Mouse (Mus musculus): ENCODE data around the gene Lyz2. TPM values are rescaled to one million over a fixed set of nuclear protein-coding genes. Genes with fewer than 3 reads are reported as not detected.

The Lyz2 gene
- 5.0 and 31.6 TPM in 2 replicates for polyA plus RNA-seq (2014; fragmentation: Nextera tagmentation; extraction: Ambion mirVana)

DNA sequence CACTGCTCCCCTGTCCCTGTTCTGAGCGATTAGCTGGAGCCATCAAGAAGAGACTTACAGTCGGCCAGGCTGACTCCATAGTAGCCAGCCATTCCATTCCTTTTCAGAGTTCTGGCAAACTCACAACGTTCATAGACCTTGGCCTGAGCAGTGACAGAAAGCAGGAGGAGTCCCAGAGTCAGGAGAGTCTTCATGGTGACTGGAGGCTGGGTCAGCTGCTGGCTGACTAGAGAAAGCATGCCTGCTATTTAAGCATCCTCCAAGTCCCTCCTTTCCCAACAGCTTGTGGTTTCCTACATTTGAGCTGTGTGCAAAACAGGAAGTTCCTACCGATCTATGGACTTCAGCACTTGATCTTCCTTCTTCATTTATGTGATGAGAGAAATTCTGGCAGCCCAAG, at the start of gene Lyz2:
Gene Lyz2 (minus strand): TSS at position 273 of the 400 bp plus-strand sequence.
- Histone ChIP-seq H3K27ac (replicated peaks; ENCODE audit: low read depth, low read length) (no peak within 1 kb of the TSS), H3K9me3 (ENCODE audit: control insufficient read depth, low read length) (no peaks in the 10 kb centered on the region), H3K36me3 (ENCODE audit: control insufficient read depth, insufficient read depth, low read length) (no peaks in the 10 kb centered on the region), H3K4me2 (ENCODE audit: low read length) (no peak within 1 kb of the TSS), H3K4me3 (replicated peaks; ENCODE audit: low read depth, low read length) (no peak within 1 kb of the TSS), H3K9ac (replicated peaks; ENCODE audit: low read length) (no peak within 1 kb of the TSS), H3K4me1 (ENCODE audit: control insufficient read depth, insufficient read depth, low read length) (no peaks in the 10 kb centered on the region), H3K27me3 (ENCODE audit: control insufficient read depth, insufficient read depth, low read length) (no peaks in the 10 kb centered on the region)
- ATAC-seq (ENCODE audit: low FRiP score, low TSS enrichment) (no peak), DNase-seq (no peak)
- 65% methylated on average over 4 of the region's 4 CpGs for WGBS

DNA sequence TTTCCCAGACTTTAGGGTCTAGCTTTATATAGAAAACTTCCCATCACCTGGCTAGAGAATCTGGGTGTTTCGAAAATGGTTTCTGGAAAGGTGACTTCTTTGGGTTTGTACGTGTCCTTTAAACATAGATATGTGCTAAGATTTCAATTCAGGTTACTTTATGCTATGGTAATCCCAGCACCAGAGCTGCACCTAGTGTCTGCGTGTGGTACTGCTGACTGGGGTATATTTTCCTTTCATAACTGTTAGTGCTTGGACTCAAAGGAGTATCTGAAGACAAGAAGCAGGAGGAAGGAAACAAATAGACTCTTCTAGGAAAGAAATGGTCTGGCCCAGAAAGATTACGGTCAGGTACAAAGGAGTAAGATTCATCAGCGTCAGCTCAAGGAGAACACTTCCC, 48.4 kb upstream of the Lyz2 start:
- WGBS = 78% methylated on average over 5 of the region's 5 CpGs
- H3K9ac ChIP-seq (replicated peaks; ENCODE audit: low read length) = no peak overlapping the region
- no peaks in the 10 kb centered on the region for H3K9me3 ChIP-seq (ENCODE audit: control insufficient read depth, low read length)
- no peak overlapping the region for H3K4me3 ChIP-seq (replicated peaks; ENCODE audit: low read depth, low read length)
- H3K27ac ChIP-seq (replicated peaks; ENCODE audit: low read depth, low read length) = no peak overlapping the region
- no peak overlapping the region for H3K4me2 ChIP-seq (ENCODE audit: low read length)
- DNase-seq (peak; percentile 31), ATAC-seq (ENCODE audit: low FRiP score, low TSS enrichment) (no peak)
- no peaks in the 10 kb centered on the region for H3K27me3 ChIP-seq (ENCODE audit: control insufficient read depth, insufficient read depth, low read length)
- no peaks in the 10 kb centered on the region for H3K4me1 ChIP-seq (ENCODE audit: control insufficient read depth, insufficient read depth, low read length)
- H3K36me3 ChIP-seq (ENCODE audit: control insufficient read depth, insufficient read depth, low read length) = no peaks in the 10 kb centered on the region

- ATAC-seq (ENCODE audit: low FRiP score, low TSS enrichment) (no peak), DNase-seq (no peak)
- H3K9me3 ChIP-seq (ENCODE audit: control insufficient read depth, low read length) = no peaks in the 10 kb centered on the region
- WGBS = 93% methylated on average over 7 of the region's 7 CpGs
- H3K27ac ChIP-seq (replicated peaks; ENCODE audit: low read depth, low read length) = no peak overlapping the region
- no peaks in the 10 kb centered on the region for H3K4me1 ChIP-seq (ENCODE audit: control insufficient read depth, insufficient read depth, low read length)
- no peak overlapping the region for H3K4me3 ChIP-seq (replicated peaks; ENCODE audit: low read depth, low read length)
- no peak overlapping the region for H3K9ac ChIP-seq (replicated peaks; ENCODE audit: low read length)
- no peaks in the 10 kb centered on the region for H3K27me3 ChIP-seq (ENCODE audit: control insufficient read depth, insufficient read depth, low read length)
- H3K36me3 ChIP-seq (ENCODE audit: control insufficient read depth, insufficient read depth, low read length) = no peaks in the 10 kb centered on the region
- H3K4me2 ChIP-seq (ENCODE audit: low read length) = no peak overlapping the region
These were observed 41.7 kb upstream of the Lyz2 start for GRCm38 (mm10) chr10:117323782-117324181.

- no peak overlapping the region for H3K4me3 ChIP-seq (replicated peaks; ENCODE audit: low read depth, low read length)
- H3K4me2 ChIP-seq (ENCODE audit: low read length) = no peak overlapping the region
- H3K27me3 ChIP-seq (ENCODE audit: control insufficient read depth, insufficient read depth, low read length) = no peaks in the 10 kb centered on the region
- H3K9ac ChIP-seq (replicated peaks; ENCODE audit: low read length) = no peak overlapping the region
- H3K9me3 ChIP-seq (ENCODE audit: control insufficient read depth, low read length) = no peaks in the 10 kb centered on the region
- no peak for DNase-seq
- no peaks in the 10 kb centered on the region for H3K36me3 ChIP-seq (ENCODE audit: control insufficient read depth, insufficient read depth, low read length)
- 94% methylated on average over 5 of the region's 5 CpGs for WGBS
- H3K4me1 ChIP-seq (ENCODE audit: control insufficient read depth, insufficient read depth, low read length) = no peaks in the 10 kb centered on the region
- ATAC-seq (ENCODE audit: low FRiP score, low TSS enrichment) = no peak
- no peak overlapping the region for H3K27ac ChIP-seq (replicated peaks; ENCODE audit: low read depth, low read length)
These were observed 40.5 kb upstream of the Lyz2 start for GRCm38 (mm10) chr10:117322630-117323029.

DNA sequence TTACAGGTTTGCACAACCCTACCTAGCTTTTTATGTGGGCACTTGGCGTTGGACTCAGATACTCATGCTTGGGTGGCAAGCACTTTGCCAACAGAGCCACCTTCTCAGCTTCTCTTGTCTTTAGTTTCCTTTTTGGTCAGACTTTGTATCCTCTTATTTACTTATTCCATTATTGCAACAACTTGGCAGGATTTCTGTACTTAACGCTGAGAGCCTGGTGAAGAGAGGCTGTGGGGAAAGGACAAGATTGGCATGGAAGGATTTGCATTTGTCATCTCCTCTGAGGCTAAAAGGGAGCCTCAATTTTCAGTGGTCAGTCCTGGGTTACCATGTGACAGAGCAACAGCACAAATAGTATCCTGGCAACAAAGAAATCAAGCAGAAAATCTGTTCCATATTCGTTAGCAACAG, 38.5 kb upstream of the Lyz2 start:
- H3K9me3 ChIP-seq (ENCODE audit: control insufficient read depth, low read length) = no peaks in the 10 kb centered on the region
- ATAC-seq (ENCODE audit: low FRiP score, low TSS enrichment) (no peak), DNase-seq (no peak)
- no peaks in the 10 kb centered on the region for H3K4me1 ChIP-seq (ENCODE audit: control insufficient read depth, insufficient read depth, low read length)
- H3K27me3 ChIP-seq (ENCODE audit: control insufficient read depth, insufficient read depth, low read length) = no peaks in the 10 kb centered on the region
- 63% methylated on average over 3 of the region's 3 CpGs for WGBS
- no peaks in the 10 kb centered on the region for H3K36me3 ChIP-seq (ENCODE audit: control insufficient read depth, insufficient read depth, low read length)
- no peak overlapping the region for H3K27ac ChIP-seq (replicated peaks; ENCODE audit: low read depth, low read length)
- no peak overlapping the region for H3K4me2 ChIP-seq (ENCODE audit: low read length)
- H3K9ac ChIP-seq (replicated peaks; ENCODE audit: low read length) = no peak overlapping the region
- H3K4me3 ChIP-seq (replicated peaks; ENCODE audit: low read depth, low read length) = no peak overlapping the region

DNA sequence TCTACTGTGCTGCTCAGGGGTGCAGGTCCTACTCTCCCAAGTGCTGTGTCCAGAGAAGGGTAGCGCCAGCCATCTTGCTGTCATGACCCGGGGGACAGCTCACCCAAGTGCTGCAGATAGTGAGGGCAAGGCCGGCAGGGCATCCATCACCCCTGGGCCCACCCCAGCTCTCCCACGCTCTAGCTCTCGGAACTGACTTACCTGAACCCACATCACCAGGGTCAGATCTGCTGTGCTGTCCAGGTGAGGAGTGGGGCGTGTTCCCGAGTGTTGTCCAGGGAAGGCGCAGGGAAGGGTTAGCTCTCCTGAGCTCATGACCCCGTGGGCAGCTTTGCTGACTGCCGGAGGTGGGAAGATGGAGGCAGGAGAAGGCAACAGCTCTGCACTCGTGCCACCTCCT, 34.3 kb upstream of the Lyz2 start:
- no peak for ATAC-seq (ENCODE audit: low FRiP score, low TSS enrichment)
- no peak for DNase-seq

GRCm38 (mm10) chr10:117313133-117313532, 31.0 kb upstream of the Lyz2 start:
- DNase-seq = no peak

More for the DNA sequence above, 34.3 kb upstream of the Lyz2 start:
- Histone ChIP-seq H3K9me3 (ENCODE audit: control insufficient read depth, low read length) (no peaks in the 10 kb centered on the region), H3K4me1 (ENCODE audit: control insufficient read depth, insufficient read depth, low read length) (no peaks in the 10 kb centered on the region), H3K27ac (replicated peaks; ENCODE audit: low read depth, low read length) (no peak overlapping the region), H3K4me2 (ENCODE audit: low read length) (no peak overlapping the region), H3K9ac (replicated peaks; ENCODE audit: low read length) (no peak overlapping the region), H3K27me3 (ENCODE audit: control insufficient read depth, insufficient read depth, low read length) (no peaks in the 10 kb centered on the region), H3K4me3 (replicated peaks; ENCODE audit: low read depth, low read length) (no peak overlapping the region), H3K36me3 (ENCODE audit: control insufficient read depth, insufficient read depth, low read length) (no peaks in the 10 kb centered on the region)
- WGBS = 93% methylated on average over 11 of the region's 11 CpGs

DNA sequence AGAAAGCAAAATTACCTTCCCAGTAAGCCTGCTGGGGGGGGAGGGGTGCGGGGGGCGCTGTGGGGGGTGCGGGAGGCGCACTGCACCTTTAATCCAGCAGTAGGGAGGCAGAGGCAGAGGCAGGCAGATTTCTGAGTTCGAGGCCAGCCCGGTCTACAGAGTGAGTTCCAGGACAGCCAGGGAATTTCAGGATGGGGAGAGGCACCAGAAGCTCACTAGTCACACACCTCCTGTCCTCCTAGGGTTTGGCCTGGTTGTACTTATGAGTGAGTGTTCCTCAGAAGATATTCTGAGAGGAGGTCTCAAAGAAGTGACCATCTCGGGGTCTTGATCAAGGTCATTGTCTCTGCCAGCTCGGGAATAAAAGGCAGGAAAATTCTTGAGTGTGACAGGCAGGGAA, 30.0 kb upstream of the Lyz2 start:
- Histone ChIP-seq H3K9me3 (ENCODE audit: control insufficient read depth, low read length) (no peaks in the 10 kb centered on the region), H3K4me3 (replicated peaks; ENCODE audit: low read depth, low read length) (no peak overlapping the region), H3K4me2 (ENCODE audit: low read length) (no peak overlapping the region), H3K9ac (replicated peaks; ENCODE audit: low read length) (no peak overlapping the region), H3K27me3 (ENCODE audit: control insufficient read depth, insufficient read depth, low read length) (no peaks in the 10 kb centered on the region), H3K36me3 (ENCODE audit: control insufficient read depth, insufficient read depth, low read length) (no peaks in the 10 kb centered on the region), H3K4me1 (ENCODE audit: control insufficient read depth, insufficient read depth, low read length) (no peaks in the 10 kb centered on the region), H3K27ac (replicated peaks; ENCODE audit: low read depth, low read length) (no peak overlapping the region)
- no peak for ATAC-seq (ENCODE audit: low FRiP score, low TSS enrichment)
- 91% methylated on average over 8 of the region's 8 CpGs for WGBS
- DNase-seq = no peak

More at GRCm38 (mm10) chr10:117313133-117313532, 31.0 kb upstream of the Lyz2 start:
- H3K4me3 ChIP-seq (replicated peaks; ENCODE audit: low read depth, low read length) = no peak overlapping the region
- WGBS = 95% methylated on average over 2 of the region's 2 CpGs
- H3K27ac ChIP-seq (replicated peaks; ENCODE audit: low read depth, low read length) = no peak overlapping the region
- H3K4me2 ChIP-seq (ENCODE audit: low read length) = no peak overlapping the region
- H3K4me1 ChIP-seq (ENCODE audit: control insufficient read depth, insufficient read depth, low read length) = no peaks in the 10 kb centered on the region
- no peaks in the 10 kb centered on the region for H3K27me3 ChIP-seq (ENCODE audit: control insufficient read depth, insufficient read depth, low read length)
- no peak overlapping the region for H3K9ac ChIP-seq (replicated peaks; ENCODE audit: low read length)
- H3K9me3 ChIP-seq (ENCODE audit: control insufficient read depth, low read length) = no peaks in the 10 kb centered on the region
- H3K36me3 ChIP-seq (ENCODE audit: control insufficient read depth, insufficient read depth, low read length) = no peaks in the 10 kb centered on the region
- no peak for ATAC-seq (ENCODE audit: low FRiP score, low TSS enrichment)

DNA sequence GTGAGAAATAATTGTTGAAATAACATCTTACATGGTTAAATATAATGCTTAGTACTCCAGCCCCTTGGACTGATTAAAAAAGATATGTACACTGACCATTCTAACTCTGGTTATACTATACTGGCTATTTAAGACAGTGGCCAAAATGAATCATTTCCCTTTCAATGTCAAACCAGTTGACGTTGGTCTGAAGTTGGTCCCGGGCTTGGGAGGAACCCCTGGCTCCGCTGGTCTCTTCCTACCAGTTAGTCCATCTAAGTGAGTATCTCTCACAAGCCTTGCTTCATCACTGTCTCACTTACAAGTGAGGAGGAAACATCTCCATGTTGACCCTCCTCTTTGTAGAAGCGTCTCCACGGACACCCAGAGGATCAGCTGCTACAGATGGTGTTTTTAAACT, 22.2 kb upstream of the Lyz2 start:
- H3K27ac ChIP-seq (replicated peaks; ENCODE audit: low read depth, low read length) = no peak overlapping the region
- WGBS = 94% methylated on average over 5 of the region's 5 CpGs
- H3K4me1 ChIP-seq (ENCODE audit: control insufficient read depth, insufficient read depth, low read length) = no peaks in the 10 kb centered on the region
- ATAC-seq (ENCODE audit: low FRiP score, low TSS enrichment) (no peak), DNase-seq (no peak)
- no peaks in the 10 kb centered on the region for H3K9me3 ChIP-seq (ENCODE audit: control insufficient read depth, low read length)
- no peaks in the 10 kb centered on the region for H3K27me3 ChIP-seq (ENCODE audit: control insufficient read depth, insufficient read depth, low read length)
- H3K4me3 ChIP-seq (replicated peaks; ENCODE audit: low read depth, low read length) = no peak overlapping the region
- H3K4me2 ChIP-seq (ENCODE audit: low read length) = no peak overlapping the region
- no peaks in the 10 kb centered on the region for H3K36me3 ChIP-seq (ENCODE audit: control insufficient read depth, insufficient read depth, low read length)
- H3K9ac ChIP-seq (replicated peaks; ENCODE audit: low read length) = no peak overlapping the region

Measured in midbrain, embryonic 14.5 days (tissue).